Mouse (Mus musculus): Measurements from ENCODE around the gene Hgd. TPM values are rescaled to one million over a fixed set of nuclear protein-coding genes. Genes with fewer than 3 reads are reported as not detected.

The Hgd gene
- total RNA-seq, 1 experiment = 0.40 TPM

GRCm38 (mm10) chr16:37572117-37572754 lies 7.7 kb upstream of the Hgd start:
- no peak for TF ChIP-seq ZNF384 (IDR thresholded peaks at IDR 0.05; ENCODE audit: low read depth, low read length)
- TF ChIP-seq CHD2 (IDR thresholded peaks at IDR 0.05; ENCODE audit: low read depth, low read length) = no peak
- no peak for TF ChIP-seq MAFK (IDR thresholded peaks at IDR 0.05; ENCODE audit: insufficient read depth, low read depth, low read length)
- no peak for TF ChIP-seq HCFC1 (IDR thresholded peaks at IDR 0.05; ENCODE audit: borderline replicate concordance, insufficient read depth, low read length)
- TF ChIP-seq ZC3H11A (IDR thresholded peaks at IDR 0.05; ENCODE audit: borderline replicate concordance, low read depth, low read length) = no peak
- Histone ChIP-seq H3K9me3 (ENCODE audit: control insufficient read depth, insufficient read depth, low read depth, low read length) (no peaks in the 10 kb centered on the region), H3K4me1 (ENCODE audit: control insufficient read depth in 2 of 2, insufficient read depth in 2 of 2, low read length in 2 of 2, poor library complexity in 1 of 2) (no peaks in the 10 kb centered on the region), H3K27ac (ENCODE audit: insufficient read depth, low read depth, low read length, poor library complexity, severe bottlenecking) (no peak overlapping the region), H3K9ac (ENCODE audit: insufficient read depth, low read depth, low read length, poor library complexity, severe bottlenecking) (no peak overlapping the region), H3K36me3 (ENCODE audit: control insufficient read depth, insufficient read depth, low read length, poor library complexity, severe bottlenecking) (no peaks in the 10 kb centered on the region), H3K4me3 (ENCODE audit: insufficient read depth in 1 of 2, low read depth in 1 of 2, low read length in 2 of 2, poor library complexity in 1 of 2, severe bottlenecking in 1 of 2) (no peak overlapping the region)
- no peak for DNase-seq (ENCODE audit: low read depth, low spot score)
- in situ Hi-C loops (cut with MboI; ENCODE audit: low sequenced_read_pairs in 2 of 2, unreplicated experiment in 2 of 2) = no loop called here

- no peak overlapping the region for H3K27ac ChIP-seq (ENCODE audit: insufficient read depth, low read depth, low read length, poor library complexity, severe bottlenecking)
- in situ Hi-C loops (cut with MboI; ENCODE audit: low sequenced_read_pairs in 2 of 2, unreplicated experiment in 2 of 2) = no loop called here
- TF ChIP-seq HCFC1 (IDR thresholded peaks at IDR 0.05; ENCODE audit: borderline replicate concordance, insufficient read depth, low read length) = no peak
- no peak for TF ChIP-seq ZC3H11A (IDR thresholded peaks at IDR 0.05; ENCODE audit: borderline replicate concordance, low read depth, low read length)
- TF ChIP-seq ZNF384 (IDR thresholded peaks at IDR 0.05; ENCODE audit: low read depth, low read length) = no peak
- TF ChIP-seq CHD2 (IDR thresholded peaks at IDR 0.05; ENCODE audit: low read depth, low read length) = no peak
- H3K4me1 ChIP-seq (ENCODE audit: control insufficient read depth in 2 of 2, insufficient read depth in 2 of 2, low read length in 2 of 2, poor library complexity in 1 of 2) = no peaks in the 10 kb centered on the region
- no peak overlapping the region for H3K9ac ChIP-seq (ENCODE audit: insufficient read depth, low read depth, low read length, poor library complexity, severe bottlenecking)
- no peaks in the 10 kb centered on the region for H3K9me3 ChIP-seq (ENCODE audit: control insufficient read depth, insufficient read depth, low read depth, low read length)
- no peaks in the 10 kb centered on the region for H3K36me3 ChIP-seq (ENCODE audit: control insufficient read depth, insufficient read depth, low read length, poor library complexity, severe bottlenecking)
- no peak overlapping the region for H3K4me3 ChIP-seq (ENCODE audit: insufficient read depth in 1 of 2, low read depth in 1 of 2, low read length in 2 of 2, poor library complexity in 1 of 2, severe bottlenecking in 1 of 2)
- peak; percentile 17 for DNase-seq (ENCODE audit: low read depth, low spot score)
Observed at GRCm38 (mm10) chr16:37573061-37573460, 6.9 kb upstream of the Hgd start.

GRCm38 (mm10) chr16:37575325-37575724 lies 4.6 kb upstream of the Hgd start:
- TF ChIP-seq CHD2 (IDR thresholded peaks at IDR 0.05; ENCODE audit: low read depth, low read length) (no peak), ZC3H11A (IDR thresholded peaks at IDR 0.05; ENCODE audit: borderline replicate concordance, low read depth, low read length) (no peak), ZNF384 (IDR thresholded peaks at IDR 0.05; ENCODE audit: low read depth, low read length) (no peak), HCFC1 (IDR thresholded peaks at IDR 0.05; ENCODE audit: borderline replicate concordance, insufficient read depth, low read length) (no peak), MAFK (IDR thresholded peaks at IDR 0.05; ENCODE audit: insufficient read depth, low read depth, low read length) (no peak)
- no peak overlapping the region for H3K9ac ChIP-seq (ENCODE audit: insufficient read depth, low read depth, low read length, poor library complexity, severe bottlenecking)

GRCm38 (mm10) chr16:37579591-37579990 lies 362 bp upstream of the Hgd start:
- Histone ChIP-seq H3K36me3 (ENCODE audit: control insufficient read depth, insufficient read depth, low read length, poor library complexity, severe bottlenecking) (no peaks in the 10 kb centered on the region), H3K4me1 (ENCODE audit: control insufficient read depth in 2 of 2, insufficient read depth in 2 of 2, low read length in 2 of 2, poor library complexity in 1 of 2) (no peaks in the 10 kb centered on the region), H3K9ac (ENCODE audit: insufficient read depth, low read depth, low read length, poor library complexity, severe bottlenecking) (no peak overlapping the region), H3K27ac (ENCODE audit: insufficient read depth, low read depth, low read length, poor library complexity, severe bottlenecking) (no peak overlapping the region), H3K4me3 (ENCODE audit: insufficient read depth in 1 of 2, low read depth in 1 of 2, low read length in 2 of 2, poor library complexity in 1 of 2, severe bottlenecking in 1 of 2) (no peak overlapping the region), H3K9me3 (ENCODE audit: control insufficient read depth, insufficient read depth, low read depth, low read length) (no peaks in the 10 kb centered on the region)
- in situ Hi-C loops (cut with MboI; ENCODE audit: low sequenced_read_pairs in 2 of 2, unreplicated experiment in 2 of 2) = no loop called here
- no peak for TF ChIP-seq MAFK (IDR thresholded peaks at IDR 0.05; ENCODE audit: insufficient read depth, low read depth, low read length)
- no peak for TF ChIP-seq ZC3H11A (IDR thresholded peaks at IDR 0.05; ENCODE audit: borderline replicate concordance, low read depth, low read length)
- TF ChIP-seq HCFC1 (IDR thresholded peaks at IDR 0.05; ENCODE audit: borderline replicate concordance, insufficient read depth, low read length) = no peak
- TF ChIP-seq CHD2 (IDR thresholded peaks at IDR 0.05; ENCODE audit: low read depth, low read length) = no peak
- DNase-seq (ENCODE audit: low read depth, low spot score) = no peak

More at GRCm38 (mm10) chr16:37575325-37575724, 4.6 kb upstream of the Hgd start:
- DNase-seq (ENCODE audit: low read depth, low spot score) = no peak
- in situ Hi-C loops (cut with MboI; ENCODE audit: low sequenced_read_pairs in 2 of 2, unreplicated experiment in 2 of 2) = no loop called here
- Histone ChIP-seq H3K9me3 (ENCODE audit: control insufficient read depth, insufficient read depth, low read depth, low read length) (no peaks in the 10 kb centered on the region), H3K4me3 (ENCODE audit: insufficient read depth in 1 of 2, low read depth in 1 of 2, low read length in 2 of 2, poor library complexity in 1 of 2, severe bottlenecking in 1 of 2) (no peak overlapping the region), H3K27ac (ENCODE audit: insufficient read depth, low read depth, low read length, poor library complexity, severe bottlenecking) (no peak overlapping the region), H3K36me3 (ENCODE audit: control insufficient read depth, insufficient read depth, low read length, poor library complexity, severe bottlenecking) (no peaks in the 10 kb centered on the region), H3K4me1 (ENCODE audit: control insufficient read depth in 2 of 2, insufficient read depth in 2 of 2, low read length in 2 of 2, poor library complexity in 1 of 2) (no peaks in the 10 kb centered on the region)

- TF ChIP-seq MAFK (IDR thresholded peaks at IDR 0.05; ENCODE audit: insufficient read depth, low read depth, low read length) (no peak), HCFC1 (IDR thresholded peaks at IDR 0.05; ENCODE audit: borderline replicate concordance, insufficient read depth, low read length) (no peak), ZNF384 (IDR thresholded peaks at IDR 0.05; ENCODE audit: low read depth, low read length) (no peak), CHD2 (IDR thresholded peaks at IDR 0.05; ENCODE audit: low read depth, low read length) (no peak), ZC3H11A (IDR thresholded peaks at IDR 0.05; ENCODE audit: borderline replicate concordance, low read depth, low read length) (no peak)
- DNase-seq (ENCODE audit: low read depth, low spot score) = no peak
- no peak overlapping the region for H3K4me3 ChIP-seq (ENCODE audit: insufficient read depth in 1 of 2, low read depth in 1 of 2, low read length in 2 of 2, poor library complexity in 1 of 2, severe bottlenecking in 1 of 2)
- H3K4me1 ChIP-seq (ENCODE audit: control insufficient read depth in 2 of 2, insufficient read depth in 2 of 2, low read length in 2 of 2, poor library complexity in 1 of 2) = no peaks in the 10 kb centered on the region
- in situ Hi-C loops (cut with MboI; ENCODE audit: low sequenced_read_pairs in 2 of 2, unreplicated experiment in 2 of 2) = no loop called here
- no peaks in the 10 kb centered on the region for H3K36me3 ChIP-seq (ENCODE audit: control insufficient read depth, insufficient read depth, low read length, poor library complexity, severe bottlenecking)
- H3K27ac ChIP-seq (ENCODE audit: insufficient read depth, low read depth, low read length, poor library complexity, severe bottlenecking) = no peak overlapping the region
- no peak overlapping the region for H3K9ac ChIP-seq (ENCODE audit: insufficient read depth, low read depth, low read length, poor library complexity, severe bottlenecking)
- no peaks in the 10 kb centered on the region for H3K9me3 ChIP-seq (ENCODE audit: control insufficient read depth, insufficient read depth, low read depth, low read length)
Observed at GRCm38 (mm10) chr16:37580651-37581050, 698 bp downstream of the Hgd start.

Measured in ES-E14 (cell line).